Mouse (Mus musculus) embryonic facial prominence, embryonic 13.5 days (tissue): ENCODE measurements around the gene Il20ra. TPM values are rescaled to one million over a fixed set of nuclear protein-coding genes. Genes with fewer than 3 reads are reported as not detected.

Source experiments
- ATAC-seq: fragments of 200-750 bp; cut with Nextera tagmentation; 2 replicates; pipeline ENCODE4 v1.8.0; 2017; ENCODE audit warnings: low read depth; ENCODE audit not compliant: insufficient number of reproducible peaks, insufficient read depth, low FRiP score, low TSS enrichment
- H3K27ac ChIP-seq: fragments of 300-500 bp; sonication (generic); 2 replicates; pipeline ENCODE4 v1.5.1; 2015; ENCODE audit warnings: moderate library complexity, mild to moderate bottlenecking, inconsistent platforms
- H3K27me3 ChIP-seq: fragments of 300-500 bp; sonication (generic); 2 replicates; pipeline ENCODE4 v1.6.1; 2015; ENCODE audit warnings: mild to moderate bottlenecking, inconsistent platforms
- H3K36me3 ChIP-seq: fragments of 300-500 bp; sonication (generic); 2 replicates; pipeline ENCODE4 v1.6.1; 2015; ENCODE audit warnings: mild to moderate bottlenecking, inconsistent platforms
- H3K4me1 ChIP-seq: fragments of 300-500 bp; sonication (generic); 2 replicates; pipeline ENCODE4 v1.6.1; 2015; ENCODE audit warnings: inconsistent platforms
- H3K4me2 ChIP-seq: fragments of 300-500 bp; sonication (generic); 2 replicates; pipeline ENCODE4 v1.6.1; 2015; ENCODE audit warnings: moderate library complexity, mild to moderate bottlenecking, inconsistent platforms
- H3K4me3 ChIP-seq: fragments of 300-500 bp; sonication (generic); 2 replicates; pipeline ENCODE4 v1.5.1; 2015; ENCODE audit warnings: mild to moderate bottlenecking, inconsistent platforms
- H3K9ac ChIP-seq: fragments of 300-500 bp; sonication (generic); 2 replicates; pipeline ENCODE4 v1.6.1; 2015; ENCODE audit warnings: mild to moderate bottlenecking, inconsistent platforms
- H3K9me3 ChIP-seq: fragments of 300-500 bp; sonication (generic); 2 replicates; pipeline ENCODE4 v1.6.1; 2016; ENCODE audit warnings: inconsistent platforms
- WGBS: fragments of 180-500 bp; shearing (Covaris S2); methylation state at CpG from one replicate; pipeline ENCODE4 v1.1.7; 2015; ENCODE audit warnings: mixed read lengths; 5-methylcytosine and 5-hydroxymethylcytosine counted together
- polyA plus RNA-seq: library from polyadenylated mRNA; unstranded; fragments of >200 nt; fragmentation: Nextera tagmentation; extraction: Ambion mirVana; gene quantifications from 2 replicates; pipeline ENCODE4 v1.2.1, GENCODE M21; 2015

Gene Il20ra
- 0.17 and 0.18 TPM in 2 replicates for polyA plus RNA-seq

- H3K27ac ChIP-seq, result no peak within 1 kb of the TSS
- H3K4me2 ChIP-seq, result peak within 1 kb of the TSS; percentile 93
- H3K27me3 ChIP-seq, result peaks cover 43% of the 10 kb centered on the region
- no peaks in the 10 kb centered on the region for H3K9me3 ChIP-seq
- peak within 1 kb of the TSS; percentile 74 for H3K9ac ChIP-seq
- no peaks in the 10 kb centered on the region for H3K36me3 ChIP-seq
- H3K4me1 ChIP-seq, result peaks cover 14% of the 10 kb centered on the region
- WGBS, result under 1% methylated on average over 29 of the region's 29 CpGs
- peak within 1 kb of the TSS; percentile 55 for H3K4me3 ChIP-seq
- ATAC-seq, result no peak
These were observed at the start of gene Il20ra for GRCm38 (mm10) chr10:19712421-19712836. Gene Il20ra (plus strand): TSS chr10:19712570.

- 83% methylated on average over 5 of the region's 5 CpGs for WGBS
- Histone ChIP-seq H3K4me3 (no peak overlapping the region), H3K4me2 (no peak overlapping the region), H3K9ac (no peak overlapping the region), H3K9me3 (no peaks in the 10 kb centered on the region), H3K27me3 (no peaks in the 10 kb centered on the region), H3K4me1 (no peaks in the 10 kb centered on the region), H3K36me3 (no peaks in the 10 kb centered on the region), H3K27ac (no peak overlapping the region)
- no peak for ATAC-seq
These were observed 43.4 kb upstream of the Il20ra start for GRCm38 (mm10) chr10:19668973-19669372.

GRCm38 (mm10) chr10:19672015-19672414, 40.4 kb upstream of the Il20ra start:
- H3K9ac ChIP-seq, result no peak overlapping the region
- H3K4me3 ChIP-seq, result no peak overlapping the region
- no peaks in the 10 kb centered on the region for H3K36me3 ChIP-seq
- H3K4me1 ChIP-seq, result no peaks in the 10 kb centered on the region
- H3K9me3 ChIP-seq, result no peaks in the 10 kb centered on the region
- ATAC-seq, result no peak
- H3K27me3 ChIP-seq, result no peaks in the 10 kb centered on the region
- no peak overlapping the region for H3K4me2 ChIP-seq
- no peak overlapping the region for H3K27ac ChIP-seq

GRCm38 (mm10) chr10:19673146-19673545, 39.2 kb upstream of the Il20ra start:
- no peak overlapping the region for H3K4me2 ChIP-seq
- H3K36me3 ChIP-seq, result no peaks in the 10 kb centered on the region
- WGBS, result 85% methylated on average over 1 of the region's 1 CpGs
- H3K4me1 ChIP-seq, result no peaks in the 10 kb centered on the region
- no peaks in the 10 kb centered on the region for H3K9me3 ChIP-seq
- no peak overlapping the region for H3K9ac ChIP-seq
- ATAC-seq, result no peak
- no peak overlapping the region for H3K27ac ChIP-seq
- no peaks in the 10 kb centered on the region for H3K27me3 ChIP-seq
- no peak overlapping the region for H3K4me3 ChIP-seq

- no peak overlapping the region for H3K4me2 ChIP-seq
- H3K27ac ChIP-seq, result no peak overlapping the region
- no peaks in the 10 kb centered on the region for H3K4me1 ChIP-seq
- no peak overlapping the region for H3K9ac ChIP-seq
- no peak for ATAC-seq
- no peaks in the 10 kb centered on the region for H3K27me3 ChIP-seq
- peaks cover 5% of the 10 kb centered on the region; the same call in 1 of the 2 replicates for H3K9me3 ChIP-seq
- no peak overlapping the region for H3K4me3 ChIP-seq
- no peaks in the 10 kb centered on the region for H3K36me3 ChIP-seq
- WGBS, result 75% methylated on average over 3 of the region's 3 CpGs
These were observed 24.7 kb upstream of the Il20ra start for GRCm38 (mm10) chr10:19687686-19688085.

GRCm38 (mm10) chr10:19691287-19691686, 21.1 kb upstream of the Il20ra start:
- Histone ChIP-seq H3K9me3 (no peaks in the 10 kb centered on the region), H3K27ac (no peak overlapping the region), H3K36me3 (no peaks in the 10 kb centered on the region), H3K4me2 (no peak overlapping the region), H3K4me1 (no peaks in the 10 kb centered on the region), H3K4me3 (no peak overlapping the region), H3K27me3 (no peaks in the 10 kb centered on the region), H3K9ac (no peak overlapping the region)
- no peak for ATAC-seq
- WGBS, result 75% methylated on average over 3 of the region's 3 CpGs

GRCm38 (mm10) chr10:19691771-19692170, 20.6 kb upstream of the Il20ra start:
- WGBS, result 68% methylated on average over 13 of the region's 13 CpGs
- H3K9ac ChIP-seq, result no peak overlapping the region
- no peaks in the 10 kb centered on the region for H3K4me1 ChIP-seq

GRCm38 (mm10) chr10:19692332-19692731, 20.0 kb upstream of the Il20ra start:
- no peak overlapping the region for H3K9ac ChIP-seq
- no peaks in the 10 kb centered on the region for H3K9me3 ChIP-seq
- no peaks in the 10 kb centered on the region for H3K36me3 ChIP-seq
- no peak overlapping the region for H3K4me2 ChIP-seq
- H3K4me3 ChIP-seq, result no peak overlapping the region
- WGBS, result 87% methylated on average over 7 of the region's 7 CpGs
- H3K4me1 ChIP-seq, result no peaks in the 10 kb centered on the region
- no peak overlapping the region for H3K27ac ChIP-seq
- H3K27me3 ChIP-seq, result no peaks in the 10 kb centered on the region
- no peak for ATAC-seq

More at GRCm38 (mm10) chr10:19691771-19692170, 20.6 kb upstream of the Il20ra start:
- Histone ChIP-seq H3K27ac (no peak overlapping the region), H3K4me3 (no peak overlapping the region), H3K27me3 (no peaks in the 10 kb centered on the region), H3K36me3 (no peaks in the 10 kb centered on the region), H3K9me3 (no peaks in the 10 kb centered on the region), H3K4me2 (no peak overlapping the region)
- no peak for ATAC-seq

GRCm38 (mm10) chr10:19692988-19693387, 19.4 kb upstream of the Il20ra start:
- H3K27ac ChIP-seq, result no peak overlapping the region
- no peaks in the 10 kb centered on the region for H3K9me3 ChIP-seq
- no peak overlapping the region for H3K4me3 ChIP-seq
- no peaks in the 10 kb centered on the region for H3K27me3 ChIP-seq
- ATAC-seq, result no peak
- 53% methylated on average over 8 of the region's 8 CpGs for WGBS
- H3K9ac ChIP-seq, result no peak overlapping the region
- H3K36me3 ChIP-seq, result no peaks in the 10 kb centered on the region
- H3K4me2 ChIP-seq, result no peak overlapping the region
- no peaks in the 10 kb centered on the region for H3K4me1 ChIP-seq

GRCm38 (mm10) chr10:19693629-19694028, 18.7 kb upstream of the Il20ra start:
- Histone ChIP-seq H3K4me1 (no peaks in the 10 kb centered on the region), H3K27ac (no peak overlapping the region), H3K9ac (no peak overlapping the region), H3K27me3 (no peaks in the 10 kb centered on the region), H3K36me3 (no peaks in the 10 kb centered on the region), H3K4me3 (no peak overlapping the region), H3K4me2 (no peak overlapping the region), H3K9me3 (no peaks in the 10 kb centered on the region)
- ATAC-seq, result no peak
- 68% methylated on average over 2 of the region's 2 CpGs for WGBS

GRCm38 (mm10) chr10:19699331-19699730, 13.0 kb upstream of the Il20ra start:
- WGBS, result 49% methylated on average over 1 of the region's 1 CpGs
- no peak overlapping the region for H3K27ac ChIP-seq
- no peaks in the 10 kb centered on the region for H3K9me3 ChIP-seq
- no peaks in the 10 kb centered on the region for H3K27me3 ChIP-seq
- no peak overlapping the region for H3K4me3 ChIP-seq
- H3K4me1 ChIP-seq, result no peaks in the 10 kb centered on the region
- no peak overlapping the region for H3K9ac ChIP-seq
- ATAC-seq, result no peak
- H3K4me2 ChIP-seq, result no peak overlapping the region
- no peaks in the 10 kb centered on the region for H3K36me3 ChIP-seq

- WGBS, result 64% methylated on average over 8 of the region's 8 CpGs
- Histone ChIP-seq H3K4me2 (no peak overlapping the region), H3K36me3 (no peaks in the 10 kb centered on the region), H3K4me3 (no peak overlapping the region), H3K27me3 (no peaks in the 10 kb centered on the region; the same call in 1 of the 2 replicates), H3K9me3 (no peaks in the 10 kb centered on the region), H3K4me1 (no peaks in the 10 kb centered on the region), H3K27ac (no peak overlapping the region), H3K9ac (no peak overlapping the region)
- ATAC-seq, result no peak
These were observed 7.9 kb upstream of the Il20ra start for GRCm38 (mm10) chr10:19704445-19704844.

GRCm38 (mm10) chr10:19707768-19708167, 4.6 kb upstream of the Il20ra start:
- no peaks in the 10 kb centered on the region for H3K9me3 ChIP-seq
- 65% methylated on average over 12 of the region's 12 CpGs for WGBS
- ATAC-seq, result no peak
- H3K4me2 ChIP-seq, result no peak overlapping the region
- 0 out of 2 replicates have a peak, but pooled peaks cover 1% of the 10 kb centered on the region for H3K4me1 ChIP-seq
- H3K4me3 ChIP-seq, result no peak overlapping the region
- H3K9ac ChIP-seq, result no peak overlapping the region
- H3K27ac ChIP-seq, result no peak overlapping the region
- no peaks in the 10 kb centered on the region for H3K36me3 ChIP-seq
- H3K27me3 ChIP-seq, result peaks cover 22% of the 10 kb centered on the region
